Mouse (Mus musculus) brain, embryonic 14.5 days (tissue): Measurements from ENCODE around the gene Negr1.

Experiments used
- CTCF ChIP-seq: fragments of 200-500 bp; IDR thresholded peaks from 2 replicates; pipeline ENCODE4 v1.5.1; 2012; ENCODE audit warnings: inconsistent platforms, mild to moderate bottlenecking, moderate library complexity, borderline replicate concordance; ENCODE audit not compliant: insufficient read depth, insufficient read length; ENCODE audit errors: extremely low read depth
- POLR2A ChIP-seq: fragments of 200-500 bp; IDR thresholded peaks from 2 replicates; pipeline ENCODE4 v1.6.1; 2012; ENCODE audit warnings: mild to moderate bottlenecking, inconsistent platforms, borderline replicate concordance; ENCODE audit not compliant: poor library complexity, insufficient read depth, insufficient read length, severe bottlenecking; ENCODE audit errors: extremely low read depth

GRCm38 (mm10) chr3:157109308-157109707, 547.7 kb downstream of the Negr1 start:
- TF ChIP-seq CTCF: peak; percentile 50; the same call in 1 of the 2 replicates
- no peak for TF ChIP-seq POLR2A
